Mouse (Mus musculus): ENCODE measurements around the gene Crispld2. TPM values are rescaled to one million over a fixed set of nuclear protein-coding genes. Genes with fewer than 3 reads are reported as not detected.

The Crispld2 gene
- total RNA-seq, 1 experiment from 2014 or later = 5.1 TPM

- DNase-seq = peak; percentile 24
Observed at GRCm38 (mm10) chr8:120001712-120002111, 9.5 kb downstream of the Crispld2 start.

DNA sequence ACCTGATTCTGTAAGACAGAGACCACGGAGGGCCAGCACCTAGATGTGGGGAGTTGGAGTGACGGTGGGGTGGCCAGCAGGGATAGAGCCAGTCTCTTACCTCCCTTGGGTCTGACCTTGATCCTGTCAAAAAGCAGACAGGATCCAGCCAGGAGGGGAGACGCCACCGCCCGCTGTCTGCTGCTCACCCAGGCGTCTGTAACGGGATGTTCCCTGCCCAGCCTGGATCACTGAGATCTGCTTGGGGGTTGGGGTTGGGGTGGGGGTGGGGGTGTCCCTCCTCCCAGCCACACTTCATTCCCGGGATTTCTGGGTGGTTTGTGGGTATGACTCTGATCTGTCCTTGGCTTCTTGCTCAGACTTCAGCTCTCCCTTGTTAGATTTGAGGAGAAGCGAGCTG lies 10.1 kb downstream of the Crispld2 start:
- no peak for DNase-seq

GRCm38 (mm10) chr8:120004154-120004702 lies 12.0 kb downstream of the Crispld2 start:
- peak; percentile 71 for DNase-seq

DNA sequence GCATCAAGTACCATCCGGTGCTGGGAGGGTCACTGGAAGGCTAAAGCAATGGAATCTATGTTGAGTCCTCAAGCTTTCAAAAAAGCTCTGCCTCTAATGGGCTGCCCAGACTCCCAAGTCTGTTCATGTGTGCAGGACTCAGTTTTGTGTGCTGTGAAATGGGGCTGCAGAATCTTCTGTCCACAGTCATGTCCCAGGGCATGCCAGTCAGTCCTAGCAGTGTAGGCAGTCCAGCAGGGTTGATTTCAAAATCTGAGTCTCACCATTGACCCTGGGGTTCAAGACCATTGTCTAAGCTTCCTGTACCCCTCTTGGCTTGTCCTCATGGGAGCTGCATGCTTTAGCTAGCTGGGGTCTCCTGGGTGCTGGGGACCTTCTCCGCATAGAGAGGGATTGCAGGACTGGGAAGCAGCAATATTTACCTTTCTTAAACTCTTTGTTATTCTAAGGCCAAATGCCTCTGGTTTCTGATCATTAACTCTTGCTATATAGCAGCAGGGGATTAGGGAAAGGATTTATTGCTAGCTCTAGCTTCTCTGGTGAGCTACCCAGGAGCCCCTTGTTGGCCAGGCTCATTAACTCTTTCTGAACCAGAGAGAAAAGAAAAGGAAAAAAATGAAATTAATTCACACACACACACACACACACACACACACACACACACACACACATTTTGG lies 12.6 kb downstream of the Crispld2 start:
- DNase-seq = no peak

- DNase-seq = no peak
Observed at GRCm38 (mm10) chr8:120006645-120007160, 14.5 kb downstream of the Crispld2 start.

- no peak for DNase-seq
Observed at GRCm38 (mm10) chr8:120007178-120007577, 14.9 kb downstream of the Crispld2 start.

GRCm38 (mm10) chr8:120009284-120009683 lies 17.0 kb downstream of the Crispld2 start:
- DNase-seq = no peak

DNA sequence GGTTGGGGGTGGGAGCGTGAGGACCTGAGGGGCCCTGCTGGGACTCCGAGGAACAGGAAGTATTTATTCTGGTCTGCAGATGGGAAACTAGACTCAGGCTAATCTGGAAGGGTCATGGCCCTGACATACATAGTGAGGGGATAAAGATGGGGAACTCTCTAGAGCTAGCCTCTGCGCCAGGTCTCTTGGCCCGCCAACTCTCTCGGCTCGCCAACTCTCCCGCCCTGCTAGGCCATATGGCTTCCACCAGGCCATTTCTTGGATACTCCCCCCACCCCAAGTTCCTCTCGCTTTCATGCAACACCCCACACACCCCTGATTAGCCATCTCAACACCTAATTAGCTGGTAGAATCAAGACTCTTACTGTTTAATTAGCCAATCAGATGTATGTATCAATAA lies 20.3 kb downstream of the Crispld2 start:
- DNase-seq = no peak

GRCm38 (mm10) chr8:120012927-120013326 lies 20.7 kb downstream of the Crispld2 start:
- no peak for DNase-seq

GRCm38 (mm10) chr8:120014267-120015023 lies 22.2 kb downstream of the Crispld2 start:
- no peak for DNase-seq

- DNase-seq = no peak
Observed at GRCm38 (mm10) chr8:120015916-120016315, 23.7 kb downstream of the Crispld2 start.

DNA sequence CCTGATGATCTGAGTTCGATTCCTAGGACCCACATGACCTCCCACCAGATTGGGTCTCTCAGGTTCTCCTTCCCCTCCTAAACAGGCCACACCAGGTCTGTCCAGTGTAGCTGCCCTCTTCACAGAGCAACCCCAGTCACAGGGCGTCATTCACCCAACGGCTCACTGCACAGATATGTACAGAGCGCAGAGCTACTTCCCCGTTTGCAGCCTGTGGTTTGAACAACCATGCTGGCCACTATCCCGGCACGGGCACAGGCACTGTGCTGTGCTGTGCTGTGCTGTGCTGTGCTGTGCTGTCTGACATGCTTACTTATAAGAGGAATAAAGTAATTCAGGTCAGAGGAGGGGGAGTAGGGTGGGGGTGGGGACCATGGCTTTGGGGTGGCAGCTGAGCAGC lies 24.2 kb downstream of the Crispld2 start:
- DNase-seq = no peak

- no peak for DNase-seq
Observed at GRCm38 (mm10) chr8:120017349-120017748, 25.1 kb downstream of the Crispld2 start.

DNA sequence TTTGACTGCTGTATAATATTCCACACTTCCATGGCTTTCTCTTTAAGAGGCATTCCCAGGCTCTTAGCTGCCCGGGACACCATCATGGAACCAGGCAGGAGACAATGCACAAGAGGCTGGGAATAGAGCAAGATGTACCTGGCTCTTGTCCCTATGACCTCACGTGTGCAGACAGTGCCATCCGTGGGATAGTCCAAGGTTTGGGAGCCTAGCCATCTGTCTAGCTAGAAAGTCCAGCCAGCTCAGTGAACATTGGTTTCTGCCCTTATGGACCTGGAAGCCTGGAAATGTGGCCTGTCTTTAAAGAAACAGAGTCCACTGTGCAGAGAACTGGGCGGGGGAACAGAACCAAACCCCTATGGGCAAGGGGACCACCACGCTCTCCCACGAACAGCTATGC lies 25.5 kb downstream of the Crispld2 start:
- no peak for DNase-seq

GRCm38 (mm10) chr8:120018379-120018778 lies 26.1 kb downstream of the Crispld2 start:
- DNase-seq = no peak

DNA sequence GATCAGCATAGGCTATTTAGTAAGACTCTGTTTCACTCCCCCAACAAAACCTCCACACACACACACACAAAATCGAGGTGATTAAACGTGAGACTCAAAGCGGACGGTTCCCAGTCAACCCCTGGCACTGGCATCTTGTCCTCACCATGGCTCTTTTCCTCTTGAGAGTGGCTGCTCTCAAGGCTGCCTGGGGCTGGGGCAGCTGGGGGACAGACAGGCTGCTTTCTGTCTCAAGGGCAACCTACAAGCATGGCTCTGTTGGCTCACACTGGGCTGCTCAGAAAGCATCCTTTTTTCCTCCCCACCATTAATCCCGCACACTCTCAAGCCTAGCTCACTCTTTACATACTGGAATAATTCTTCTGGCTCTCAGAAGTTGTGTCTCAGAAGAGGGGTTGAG lies 27.1 kb downstream of the Crispld2 start:
- DNase-seq = no peak

GRCm38 (mm10) chr8:120020298-120020697 lies 28.1 kb downstream of the Crispld2 start:
- no peak for DNase-seq

- DNase-seq = no peak
Observed at GRCm38 (mm10) chr8:120026199-120026598, 34.0 kb downstream of the Crispld2 start.

GRCm38 (mm10) chr8:120026991-120027390 lies 34.8 kb downstream of the Crispld2 start:
- DNase-seq = no peak

- DNase-seq = no peak
Observed at GRCm38 (mm10) chr8:120030447-120030846, 38.2 kb downstream of the Crispld2 start.

GRCm38 (mm10) chr8:120032549-120033208 lies 40.4 kb downstream of the Crispld2 start:
- DNase-seq = no peak

GRCm38 (mm10) chr8:120034471-120034870 lies 42.2 kb downstream of the Crispld2 start:
- DNase-seq = no peak

DNA sequence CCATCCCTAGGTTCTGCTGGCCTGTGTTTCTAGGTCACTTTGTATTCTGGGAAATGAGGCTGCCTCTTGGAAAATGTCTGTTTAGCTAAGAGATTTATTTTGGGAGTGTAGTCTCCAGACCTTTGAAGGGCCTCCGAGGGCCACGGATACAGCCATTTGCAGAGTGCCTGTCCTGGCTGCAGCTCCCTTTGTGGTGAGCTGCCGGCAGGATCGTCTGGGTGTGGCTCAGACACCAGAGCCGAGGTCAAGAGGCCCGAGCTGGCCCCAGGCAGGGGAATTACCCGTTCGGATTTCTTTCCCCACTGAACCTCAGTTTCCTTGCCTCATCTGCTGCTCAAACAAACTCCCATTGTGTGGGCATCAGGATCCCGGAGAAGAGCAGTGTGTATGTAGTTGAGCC lies 43.9 kb downstream of the Crispld2 start:
- DNase-seq = no peak

Measured in adrenal gland, postnatal 25 days (tissue).